Mouse (Mus musculus) urinary bladder, adult 18-20 months (tissue): ENCODE measurements around the gene Camta2.

ENCODE experiments used
- DNase-seq, 2 experiments: peaks; one replicate each; pipeline ENCODE4 v3.0.0; 2022; ENCODE audit warnings: low spot score in 2 of 2, mixed read lengths in 2 of 2

Camta2 gene

GRCm38 (mm10) chr11:70693504-70693903, 5.6 kb upstream of the Camta2 start:
- DNase-seq, result no peak

- no peak for DNase-seq
Observed at GRCm38 (mm10) chr11:70689578-70689977, 1.7 kb upstream of the Camta2 start.

GRCm38 (mm10) chr11:70688372-70688771, 467 bp upstream of the Camta2 start:
- DNase-seq, result no peak

- DNase-seq, result peak in 1 of 2 experiments; percentile 38
Observed at GRCm38 (mm10) chr11:70686901-70687566, 871 bp downstream of the Camta2 start.

GRCm38 (mm10) chr11:70683640-70684039, 4.3 kb downstream of the Camta2 start:
- no peak for DNase-seq

- no peak for DNase-seq
Observed at GRCm38 (mm10) chr11:70681897-70682581, 5.9 kb downstream of the Camta2 start.

GRCm38 (mm10) chr11:70681170-70681569, 6.7 kb downstream of the Camta2 start:
- DNase-seq, result no peak

- DNase-seq, result no peak
Observed at GRCm38 (mm10) chr11:70679894-70680293, 8.0 kb downstream of the Camta2 start.

- no peak for DNase-seq
Observed at GRCm38 (mm10) chr11:70679361-70679760, 8.5 kb downstream of the Camta2 start.

GRCm38 (mm10) chr11:70678576-70678975, 9.3 kb downstream of the Camta2 start:
- DNase-seq, result no peak

- DNase-seq, result no peak
Observed at GRCm38 (mm10) chr11:70678092-70678491, 9.8 kb downstream of the Camta2 start.

- no peak for DNase-seq
Observed at GRCm38 (mm10) chr11:70674501-70674900, 13.4 kb downstream of the Camta2 start.

- no peak for DNase-seq
Observed at GRCm38 (mm10) chr11:70674014-70674413, 13.9 kb downstream of the Camta2 start.

- DNase-seq, result no peak
Observed at GRCm38 (mm10) chr11:70671333-70672047, 16.4 kb downstream of the Camta2 start.

- no peak for DNase-seq
Observed at GRCm38 (mm10) chr11:70670483-70670882, 17.4 kb downstream of the Camta2 start.

- peak in 1 of 2 experiments; percentile 65 for DNase-seq
Observed at GRCm38 (mm10) chr11:70669582-70670345, 18.1 kb downstream of the Camta2 start.

GRCm38 (mm10) chr11:70668771-70669505, 19.0 kb downstream of the Camta2 start, which contains the start of gene Spag7:
Gene Spag7, minus strand, starts transcription at chr11:70669416.
- peak; percentile 88 to 96 for DNase-seq

GRCm38 (mm10) chr11:70668335-70668770, 19.6 kb downstream of the Camta2 start:
- peak in 1 of 2 experiments; percentile 61 for DNase-seq

GRCm38 (mm10) chr11:70667271-70668150, 20.4 kb downstream of the Camta2 start:
- DNase-seq, result no peak

- DNase-seq, result no peak
Observed at GRCm38 (mm10) chr11:70666687-70667086, 21.2 kb downstream of the Camta2 start.
